Mouse (Mus musculus): ENCODE data around the gene Hsf2bp.

Gene Hsf2bp

DNA sequence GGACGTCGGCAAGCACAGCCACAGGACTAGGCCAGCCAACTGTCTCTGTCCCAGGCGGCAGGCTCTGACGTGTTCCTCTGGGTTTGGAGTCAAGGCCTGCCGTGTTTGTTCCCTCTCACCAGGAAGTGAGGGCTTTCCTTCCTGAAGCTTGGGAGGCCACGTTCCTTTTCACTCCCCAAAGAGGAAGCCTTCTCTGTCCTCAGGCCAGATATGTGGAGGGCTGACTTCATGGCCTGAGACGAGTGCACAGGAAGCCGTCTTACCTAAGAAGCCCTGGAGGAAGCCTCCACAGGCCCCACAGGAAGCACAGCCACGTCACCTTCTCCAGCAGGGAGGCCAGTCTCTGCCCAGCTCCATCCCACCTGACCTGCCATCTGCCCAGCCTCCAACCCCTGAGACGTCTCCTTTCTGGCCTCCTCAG is 130.3 kb downstream of the Hsf2bp start:
- no peak for DNase-seq (ENCODE audit: low spot score in 2 of 2)

GRCm38 (mm10) chr17:31905201-31905790 is 130.9 kb downstream of the Hsf2bp start:
- DNase-seq (ENCODE audit: low spot score in 2 of 2) = no peak

DNA sequence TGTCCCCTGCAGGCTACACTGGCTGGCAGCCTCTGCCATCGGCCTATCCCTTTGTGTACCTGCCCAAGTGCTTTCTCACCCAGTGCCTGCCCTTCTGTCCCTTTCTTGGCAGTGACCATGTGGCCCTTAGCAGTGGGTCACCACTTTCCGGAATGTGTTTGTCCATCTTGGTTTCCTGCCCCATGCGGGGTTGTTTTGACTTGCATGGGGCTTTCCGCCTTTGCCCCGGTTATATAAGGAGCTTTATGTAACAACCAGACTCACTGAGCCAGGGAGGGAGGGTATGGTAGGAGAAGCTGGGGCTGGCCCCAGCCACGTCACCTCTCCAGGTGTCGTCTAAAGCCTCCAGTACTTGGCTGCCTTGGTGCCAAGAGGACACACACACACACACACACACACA is 132.1 kb downstream of the Hsf2bp start:
- DNase-seq (ENCODE audit: low spot score in 2 of 2) = no peak

- no peak for DNase-seq (ENCODE audit: low spot score in 2 of 2)
Observed at GRCm38 (mm10) chr17:31902630-31903198, 133.4 kb downstream of the Hsf2bp start.

DNA sequence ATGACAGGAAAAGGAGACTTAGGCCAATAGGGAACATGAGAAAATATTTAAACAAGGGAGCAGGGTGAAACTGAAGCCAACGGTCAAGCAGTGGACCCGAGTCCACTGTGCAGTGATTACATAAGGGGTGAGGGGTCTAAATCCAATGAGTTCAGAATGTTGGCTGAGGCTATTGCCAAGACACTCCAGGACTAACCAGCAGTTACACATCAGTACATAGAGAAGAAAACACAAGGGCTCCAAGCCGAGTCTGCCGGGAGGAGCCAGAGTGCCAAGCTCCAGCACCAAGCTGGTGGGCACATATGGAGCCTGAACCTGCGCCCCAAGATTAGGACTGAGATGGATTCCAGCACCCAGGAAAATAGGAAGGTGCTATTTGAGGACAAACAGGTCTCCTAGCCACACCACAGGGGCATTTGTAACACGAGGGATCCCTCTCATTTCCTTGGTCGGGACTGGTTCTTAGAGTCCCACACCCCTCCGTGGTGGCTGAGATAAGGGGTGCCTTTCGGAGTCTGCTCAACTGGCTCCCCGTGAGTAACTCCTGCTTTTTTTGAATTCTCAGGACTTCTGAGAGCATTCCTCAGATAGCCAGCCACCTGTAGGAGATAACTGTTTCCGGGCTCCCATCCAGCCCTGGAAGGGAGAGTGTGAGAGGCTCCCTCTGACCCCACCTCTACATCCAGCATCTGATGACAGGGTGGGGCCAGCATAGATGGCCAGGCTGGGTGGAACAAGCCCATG is 134.5 kb downstream of the Hsf2bp start:
- DNase-seq (ENCODE audit: low spot score in 2 of 2) = no peak

GRCm38 (mm10) chr17:31898941-31899340 is 137.2 kb downstream of the Hsf2bp start:
- no peak for DNase-seq (ENCODE audit: low spot score in 2 of 2)

GRCm38 (mm10) chr17:31897186-31897793 is 138.9 kb downstream of the Hsf2bp start:
- DNase-seq (ENCODE audit: low spot score in 2 of 2) = no peak

DNA sequence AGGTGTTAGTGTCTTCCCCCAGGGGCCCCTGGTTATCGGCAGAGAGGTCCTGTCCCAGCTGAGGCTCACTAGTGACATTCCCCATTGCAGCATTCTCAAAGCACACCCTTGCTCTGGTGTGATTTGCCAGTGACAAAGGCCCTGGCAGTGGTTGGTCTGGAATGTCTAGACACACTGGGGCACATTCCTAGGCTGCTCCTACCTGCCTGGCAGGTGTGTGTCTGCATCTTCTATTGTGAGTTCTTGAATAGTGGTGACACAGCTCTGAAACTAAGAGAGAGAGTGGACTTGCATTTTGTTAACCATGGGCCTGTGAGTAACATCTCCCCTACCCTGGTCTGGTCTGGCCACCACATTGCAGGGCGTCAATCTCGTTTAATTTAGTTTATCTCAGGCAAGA is 139.4 kb downstream of the Hsf2bp start:
- DNase-seq (ENCODE audit: low spot score in 2 of 2) = no peak

DNA sequence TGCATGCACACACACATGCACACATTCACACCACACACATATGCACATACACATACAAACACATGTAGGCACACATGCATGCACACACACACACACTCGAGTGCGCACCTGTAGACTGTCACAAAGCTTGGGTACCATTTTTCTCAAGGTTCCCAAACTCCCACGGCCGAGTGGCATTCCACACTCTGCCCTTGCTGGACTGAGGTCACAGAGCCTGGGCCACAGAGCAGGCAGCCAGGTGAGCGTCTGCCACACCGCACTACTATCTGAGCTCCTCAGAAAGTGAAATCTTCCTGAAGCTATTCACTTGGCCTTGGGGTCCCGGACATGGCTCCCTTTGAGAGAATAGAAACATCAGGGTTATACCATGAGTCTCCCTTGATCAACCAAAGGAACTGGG is 139.8 kb downstream of the Hsf2bp start:
- no peak for DNase-seq (ENCODE audit: low spot score in 2 of 2)
